8 mouse cellular contexts compared by ENCODE assay signal in the genomic region with DNA sequence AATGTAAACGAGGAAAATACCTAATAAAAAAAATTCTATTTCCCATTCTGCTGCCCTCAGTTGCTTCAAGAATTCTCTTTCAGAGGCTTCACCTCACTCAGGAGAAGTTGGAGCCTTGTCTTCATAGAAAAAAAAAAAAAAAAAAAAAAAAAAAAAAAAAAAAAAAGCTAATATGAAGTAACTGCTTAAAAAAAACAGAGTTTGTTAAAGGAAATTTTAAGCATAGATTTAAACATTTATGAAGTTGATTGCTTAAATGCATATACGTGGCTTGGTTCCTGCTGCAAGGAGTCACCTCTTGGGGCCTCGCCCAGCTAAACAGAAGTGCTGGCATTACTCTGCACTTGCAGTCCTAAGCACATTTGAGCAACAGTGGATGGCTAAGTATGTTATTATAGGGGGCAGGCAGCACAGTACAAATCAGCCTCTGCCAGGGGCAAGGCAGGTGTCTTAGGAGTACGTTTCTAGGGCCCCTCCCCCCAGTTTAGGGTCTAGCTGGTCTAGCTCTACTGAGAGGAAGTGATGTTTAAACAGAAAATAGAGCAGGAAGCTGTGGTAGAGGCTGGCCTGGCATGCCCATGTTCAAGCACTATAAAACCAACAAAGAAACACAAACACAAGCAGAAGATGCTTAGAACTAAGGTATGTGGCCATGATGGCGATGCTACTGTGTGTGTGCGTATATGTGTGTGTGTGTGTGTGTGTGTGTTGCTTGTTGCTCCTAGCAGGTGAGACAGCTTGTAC. TPM values are rescaled to one million over a fixed set of nuclear protein-coding genes. Genes with fewer than 3 reads are reported as not detected.
DNase-seq lines count a peak whose midpoint lies in the region; ATAC-seq and TF ChIP-seq lines count a peak whose summit lies in the region.

A gene (plus strand): TSS at position 528 of the 744 bp plus-strand sequence.

- no peaks in the 10 kb centered on the region for H3K9me3 ChIP-seq in heart, embryonic 10.5 days
- peaks cover 5% of the 10 kb centered on the region for H3K9me3 ChIP-seq in CH12.LX (replicated peaks; ENCODE audit: low read length)
- no peaks in the 10 kb centered on the region; the same call in 1 of the 2 replicates for H3K9me3 ChIP-seq in limb, embryonic 12.5 days

- H3K27ac ChIP-seq in heart, embryonic 10.5 days, result peak within 1 kb of the TSS; percentile 84; the same call in 1 of the 2 replicates
- peak within 1 kb of the TSS; percentile 69 for H3K27ac ChIP-seq in CH12.LX (ENCODE audit: insufficient read depth, low read depth)
- H3K27ac ChIP-seq in limb, embryonic 12.5 days, result no peak within 1 kb of the TSS

- H3K4me1 ChIP-seq in heart, embryonic 10.5 days, result peaks cover 18% of the 10 kb centered on the region
- peaks cover 4 to 15% of the 10 kb centered on the region in 2 experiments; a peak in 3 of 4 replicates for H3K4me1 ChIP-seq in CH12.LX (ENCODE audit: control insufficient read depth in 1 of 2, insufficient read depth in 2 of 2)
- peaks cover 8% of the 10 kb centered on the region; the same call in 1 of the 2 replicates for H3K4me1 ChIP-seq in limb, embryonic 12.5 days (replicated peaks)

- peak within 1 kb of the TSS; percentile 67 for H3K9ac ChIP-seq in CH12.LX (ENCODE audit: insufficient read depth, low read depth)
- H3K9ac ChIP-seq in limb, embryonic 12.5 days (replicated peaks), result no peak within 1 kb of the TSS

- TF ChIP-seq POLR2A in CH12.LX (IDR thresholded peaks at IDR 0.05; ENCODE audit: low read depth, low read length), result peak; percentile 59

- peak within 1 kb of the TSS; percentile 72 for H3K4me3 ChIP-seq in heart, embryonic 10.5 days
- peak within 1 kb of the TSS; percentile 64 to 78 (median 69) for H3K4me3 ChIP-seq in CH12.LX (replicated peaks in 1 of 3; ENCODE audit: low read depth in 2 of 3, low read length in 2 of 3, poor library complexity in 1 of 3)
- peak within 1 kb of the TSS; percentile 50 for H3K4me3 ChIP-seq in limb, embryonic 12.5 days (replicated peaks)

- 78% methylated on average over 6 of the region's 6 CpGs for WGBS in heart, embryonic 10.5 days
- 81% methylated on average over 6 of the region's 6 CpGs for WGBS in limb, embryonic 12.5 days

- ATAC-seq in limb, embryonic 12.5 days (ENCODE audit: insufficient number of reproducible peaks, insufficient read depth, low FRiP score, low TSS enrichment, low read depth), result no peak
- ATAC-seq in neutrophil, adult 5-6 weeks (ENCODE audit: extremely low read depth, insufficient number of reproducible peaks, low FRiP score, poor library complexity, severe bottlenecking), result peak; percentile 37; the same call in 1 of the 2 replicates

- peak; percentile 45 for TF ChIP-seq EP300 in CH12.LX (IDR thresholded peaks at IDR 0.05; ENCODE audit: low read length)

- DNase-seq in heart, embryonic 10.5 days (ENCODE audit: low spot score), result no peak
- no peak for DNase-seq in heart, adult 8-10 months (ENCODE audit: low spot score)
- peak; percentile 84 for DNase-seq in CH12.LX (ENCODE audit: extremely low read depth)
- DNase-seq in gonadal fat pad, adult 2 months (ENCODE audit: low read depth), result no peak
- DNase-seq in frontal cortex, postnatal 10 days (ENCODE audit: low spot score in 2 of 2), result no peak
- no peak for DNase-seq in right cerebral cortex, postnatal 4 days

- in situ Hi-C loops in CH12.LX (cut with MboI; ENCODE audit: low pct_ligation_motif_present, low pct_unique_long_range_greater_than_20kb, low sequenced_read_pairs), result no loop called here

- peak within 1 kb of the TSS; percentile 75 for H3K4me2 ChIP-seq in CH12.LX (ENCODE audit: insufficient read depth, low read depth, poor library complexity, severe bottlenecking)
- peak within 1 kb of the TSS; percentile 99 for H3K4me2 ChIP-seq in limb, embryonic 12.5 days

- no peaks in the 10 kb centered on the region for H3K36me3 ChIP-seq in heart, embryonic 10.5 days
- H3K36me3 ChIP-seq in CH12.LX (replicated peaks in 1 of 2; ENCODE audit: control insufficient read depth in 1 of 2, insufficient read depth in 1 of 2, low read length in 1 of 2), result peaks cover 13 to 17% of the 10 kb centered on the region in 2 experiments
- H3K36me3 ChIP-seq in limb, embryonic 12.5 days, result no peaks in the 10 kb centered on the region

- TF ChIP-seq RAD21 in CH12.LX (IDR thresholded peaks at IDR 0.05; ENCODE audit: low read depth, low read length), result no peak; the same call in 1 of the 2 replicates

- dilution Hi-C loops in CH12.LX (cut with MboI; ENCODE audit: extremely low pct_ligation_motif_present, extremely low pct_unique_long_range_greater_than_20kb, low sequenced_read_pairs), result no loop called here

- TF ChIP-seq CTCF in CH12.LX (conservative IDR thresholded peaks at IDR 0.05 in 1 of 2, IDR thresholded peaks at IDR 0.05 in 1 of 2; ENCODE audit: low read depth in 2 of 2, low read length in 2 of 2), result no peak

- peaks cover 6% of the 10 kb centered on the region; the same call in 1 of the 2 replicates for H3K79me2 ChIP-seq in CH12.LX (replicated peaks; ENCODE audit: control insufficient read depth, extremely low read depth, insufficient read depth, poor library complexity, severe bottlenecking)

- peaks cover 7% of the 10 kb centered on the region; the same call in 1 of the 2 replicates for H3K27me3 ChIP-seq in heart, embryonic 10.5 days (ENCODE audit: insufficient read depth, poor library complexity, severe bottlenecking)
- H3K27me3 ChIP-seq in CH12.LX (replicated peaks), result no peaks in the 10 kb centered on the region
- peaks cover 15% of the 10 kb centered on the region for H3K27me3 ChIP-seq in limb, embryonic 12.5 days

TF ChIP-seq in CH12.LX, 34 proteins besides CTCF, POLR2A, EP300 and RAD21:
- TF ChIP-seq MYC (IDR thresholded peaks at IDR 0.05; ENCODE audit: low read depth, low read length) (no peak), ETS1 (conservative IDR thresholded peaks at IDR 0.05; ENCODE audit: low read depth, low read length) (peak; percentile 35; the same call in 1 of the 2 replicates), JUND (conservative IDR thresholded peaks at IDR 0.05; ENCODE audit: low read depth, low read length) (no peak), SMC3 (IDR thresholded peaks at IDR 0.05; ENCODE audit: low read depth, low read length) (no peak), ZNF384 (IDR thresholded peaks at IDR 0.05; ENCODE audit: low read depth, low read length) (peak; percentile 88), TCF12 (IDR thresholded peaks at IDR 0.05; ENCODE audit: low read depth, low read length) (peak; percentile 59), NRF1 (IDR thresholded peaks at IDR 0.05; ENCODE audit: low read depth, low read length) (no peak), TBP (conservative IDR thresholded peaks at IDR 0.05; ENCODE audit: low read depth, low read length) (no peak), MAZ (IDR thresholded peaks at IDR 0.05; ENCODE audit: low read depth, low read length) (no peak), KAT2A (IDR thresholded peaks at IDR 0.05; ENCODE audit: insufficient replicate concordance, low read length) (no peak), SIN3A (IDR thresholded peaks at IDR 0.05; ENCODE audit: low read length) (peak; percentile 75), CHD2 (IDR thresholded peaks at IDR 0.05; ENCODE audit: low read length) (peak; percentile 46; the same call in 1 of the 2 replicates), E2F4 (IDR thresholded peaks at IDR 0.05; ENCODE audit: insufficient replicate concordance, low read depth, low read length) (no peak), MAX (IDR thresholded peaks at IDR 0.05; ENCODE audit: low read length) (no peak), USF2 (conservative IDR thresholded peaks at IDR 0.05; ENCODE audit: low read depth, low read length) (no peak), ZKSCAN1 (IDR thresholded peaks at IDR 0.05; ENCODE audit: borderline replicate concordance, low read depth, low read length) (no peak), BHLHE40 (IDR thresholded peaks at IDR 0.05; ENCODE audit: low read depth, low read length) (peak; percentile 18; the same call in 1 of the 2 replicates), ZMIZ1 (IDR thresholded peaks at IDR 0.05; ENCODE audit: low read depth, low read length) (peak; percentile 59; the same call in 1 of the 2 replicates), ELF1 (IDR thresholded peaks at IDR 0.05; ENCODE audit: low read depth, low read length) (peak; percentile 70), GABPA (IDR thresholded peaks at IDR 0.05; ENCODE audit: insufficient replicate concordance, low read depth, low read length) (no peak), ZC3H11A (IDR thresholded peaks at IDR 0.05; ENCODE audit: low read depth, low read length) (no peak), UBTF (IDR thresholded peaks at IDR 0.05; ENCODE audit: low read depth, low read length) (no peak), USF1 (IDR thresholded peaks at IDR 0.05; ENCODE audit: low read depth, low read length) (no peak), MAFK (IDR thresholded peaks at IDR 0.05; ENCODE audit: insufficient replicate concordance, low read length) (no peak), RCOR1 (conservative IDR thresholded peaks at IDR 0.05; ENCODE audit: low read depth, low read length) (no peak), CHD1 (IDR thresholded peaks at IDR 0.05; ENCODE audit: low read depth, low read length) (no peak), MXI1 (IDR thresholded peaks at IDR 0.05; ENCODE audit: low read depth, low read length) (peak; percentile 86; the same call in 1 of the 2 replicates), IRF4 (IDR thresholded peaks at IDR 0.05; ENCODE audit: low read depth, low read length) (0 out of 2 replicates have a peak, but pooled peaks have one; percentile 12), PAX5 (IDR thresholded peaks at IDR 0.05; ENCODE audit: low read length) (no peak), NELFE (IDR thresholded peaks at IDR 0.05; ENCODE audit: low read depth, low read length) (peak; percentile 56; the same call in 1 of the 2 replicates), MEF2A (IDR thresholded peaks at IDR 0.05; ENCODE audit: borderline replicate concordance, low read depth, low read length) (peak; percentile 69), JUN (IDR thresholded peaks at IDR 0.05; ENCODE audit: insufficient read depth, low read depth, low read length) (no peak), HCFC1 (IDR thresholded peaks at IDR 0.05; ENCODE audit: low read depth, low read length) (peak; percentile 58; the same call in 1 of the 2 replicates), POLR2AphosphoS2 (IDR thresholded peaks at IDR 0.05; ENCODE audit: low read depth, low read length) (no peak)
TF ChIP-seq in CH12.LX: peak in this region for 13.

RNA-seq across cellular contexts. Expression of the gene that starts here (rescaled TPM):
- 4.2 and 5.9 TPM in 2 replicates for polyA plus RNA-seq in heart, embryonic 10.5 days (2016; fragmentation: Nextera tagmentation; extraction: Ambion mirVana)
- total RNA-seq in heart, adult 8-10 months (2022), result 1 to 10 TPM; 1.6 to 4.1 (median 1.8) TPM
- 58.7 and 59.3 TPM in 2 replicates for total RNA-seq in CH12.LX (2012; rRNA removed)
- 36.0 and 39.2 TPM in 2 replicates for total RNA-seq in CH12.LX (2014; rRNA removed)
- 42.3 and 46.2 TPM in 2 replicates for polyA plus RNA-seq in CH12.LX (2012; ENCODE audit: insufficient read length, low read depth)
- 11.2 and 13.2 TPM in 2 replicates for polyA plus RNA-seq in gonadal fat pad, adult 2 months (2012; rRNA removed)
- 0.88 and 1.2 TPM in 2 replicates for polyA plus RNA-seq in limb, embryonic 12.5 days (2016; fragmentation: Nextera tagmentation; extraction: Ambion mirVana)
- total RNA-seq in neutrophil, adult 5-6 weeks (2017), result 62.7 and 66.9 TPM in 2 replicates

Comparison
In these comparisons a context has a peak if more than half of its experiments do, and no peak if none do; other contexts are left out.
1. RNA of the gene that starts here (total RNA-seq): 62.7 to 66.9 TPM in neutrophil, adult 5-6 weeks and 36.0 to 59.3 TPM in CH12.LX; 1.6 to 4.1 TPM in heart, adult 8-10 months; every median in the first group is over 4 times any median in the second.
2. Peak in every context shown above with its lines, with median percentiles within 50 percentile points of each other: H3K4me3 ChIP-seq.